Mouse (Mus musculus) kidney, postnatal 36 days (tissue): ENCODE measurements around the gene Ptpn7.

Experiments
- DNase-seq, 2 experiments: peaks; one replicate each; pipeline ENCODE4 v3.0.0; 2021 to 2022; ENCODE audit warnings: mixed read lengths in 2 of 2

Ptpn7 gene

GRCm38 (mm10) chr1:135129543-135130183 lies 2.8 kb upstream of the Ptpn7 start:
- no peak for DNase-seq

GRCm38 (mm10) chr1:135130376-135131018 lies 2.0 kb upstream of the Ptpn7 start:
- DNase-seq, result peak in 1 of 2 experiments; percentile 50

GRCm38 (mm10) chr1:135131034-135131433 lies 1.5 kb upstream of the Ptpn7 start:
- peak; percentile 38 to 54 for DNase-seq

DNA sequence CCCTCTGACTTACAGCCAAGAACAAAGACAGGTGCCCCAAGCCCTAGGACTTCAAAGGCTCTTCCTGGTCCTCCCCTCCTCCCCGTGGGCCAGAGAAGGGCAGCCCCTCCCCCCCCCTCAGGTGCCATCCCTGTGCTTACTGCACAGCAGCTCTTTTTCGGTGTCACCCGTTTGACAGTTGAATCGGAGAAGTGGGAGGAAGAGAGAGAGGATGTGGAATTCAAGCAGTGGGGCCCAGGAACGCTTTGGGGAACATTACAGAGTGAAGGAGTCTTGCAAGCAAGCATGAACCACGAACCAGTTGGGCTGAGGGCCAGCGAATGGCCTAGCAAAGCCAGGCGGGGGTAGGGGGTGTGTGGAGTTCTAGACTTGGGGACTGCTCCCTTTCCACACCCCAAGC lies 940 bp upstream of the Ptpn7 start:
- no peak for DNase-seq

- DNase-seq, result no peak
These were observed 431 bp downstream of the Ptpn7 start for GRCm38 (mm10) chr1:135132893-135133369.

- DNase-seq, result no peak
These were observed 1.4 kb downstream of the Ptpn7 start for GRCm38 (mm10) chr1:135133678-135134435.

- DNase-seq, result no peak
These were observed 2.7 kb downstream of the Ptpn7 start for GRCm38 (mm10) chr1:135135111-135135787.

DNA sequence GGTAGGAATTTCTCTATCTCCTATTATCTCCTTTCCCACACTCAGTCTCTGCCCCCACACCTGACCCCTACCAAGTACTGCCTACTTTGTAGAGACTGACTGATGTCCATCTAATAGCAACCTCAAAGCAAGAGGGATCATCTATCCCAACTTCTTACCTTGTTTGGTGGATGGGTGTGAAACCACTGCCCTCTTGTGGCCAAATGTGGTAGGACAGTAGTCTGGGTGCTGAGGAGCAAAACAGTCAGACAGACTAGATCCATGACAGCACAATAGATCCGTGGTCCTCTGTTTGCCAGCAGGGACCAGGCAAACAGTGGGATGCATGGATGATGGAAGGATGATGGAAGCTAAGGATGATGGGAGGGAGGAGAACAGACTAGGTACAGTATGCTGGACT lies 4.0 kb downstream of the Ptpn7 start:
- DNase-seq, result peak; percentile 56 to 81

- DNase-seq, result no peak
These were observed 7.4 kb downstream of the Ptpn7 start for GRCm38 (mm10) chr1:135139906-135140305.

GRCm38 (mm10) chr1:135142452-135142851 lies 10.0 kb downstream of the Ptpn7 start:
- DNase-seq, result no peak

- DNase-seq, result no peak
These were observed 11.4 kb downstream of the Ptpn7 start for GRCm38 (mm10) chr1:135143940-135144339.

- DNase-seq, result peak; percentile 88 to 94
These were observed 13.8 kb downstream of the Ptpn7 start, which contains the start of gene Arl8a for GRCm38 (mm10) chr1:135146077-135146945. Arl8a (plus strand) TSS chr1:135146824.

- peak; percentile 95 to 96 for DNase-seq
These were observed 14.6 kb downstream of the Ptpn7 start for GRCm38 (mm10) chr1:135146946-135147701.

GRCm38 (mm10) chr1:135147702-135148058 lies 15.2 kb downstream of the Ptpn7 start:
- no peak for DNase-seq

DNA sequence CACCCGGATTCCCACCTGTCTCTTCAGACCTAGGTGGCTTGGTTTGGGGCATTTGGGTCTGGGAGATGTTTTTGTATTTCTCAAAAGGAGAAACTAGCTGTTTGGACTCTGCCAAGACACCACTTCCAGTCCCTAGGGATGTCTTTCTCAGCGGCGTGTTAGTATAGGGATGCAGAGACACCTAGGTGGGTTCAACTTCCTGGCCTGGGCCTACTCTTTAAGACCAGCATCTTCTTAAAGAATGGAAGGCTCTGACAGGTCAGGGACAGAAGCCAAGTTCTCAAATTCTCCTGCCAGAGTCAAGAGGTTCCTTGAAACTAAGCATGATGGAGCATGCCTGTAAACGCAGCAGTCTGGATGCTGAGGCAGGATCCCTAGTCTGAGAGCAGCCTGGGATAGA lies 16.0 kb downstream of the Ptpn7 start:
- no peak for DNase-seq

DNA sequence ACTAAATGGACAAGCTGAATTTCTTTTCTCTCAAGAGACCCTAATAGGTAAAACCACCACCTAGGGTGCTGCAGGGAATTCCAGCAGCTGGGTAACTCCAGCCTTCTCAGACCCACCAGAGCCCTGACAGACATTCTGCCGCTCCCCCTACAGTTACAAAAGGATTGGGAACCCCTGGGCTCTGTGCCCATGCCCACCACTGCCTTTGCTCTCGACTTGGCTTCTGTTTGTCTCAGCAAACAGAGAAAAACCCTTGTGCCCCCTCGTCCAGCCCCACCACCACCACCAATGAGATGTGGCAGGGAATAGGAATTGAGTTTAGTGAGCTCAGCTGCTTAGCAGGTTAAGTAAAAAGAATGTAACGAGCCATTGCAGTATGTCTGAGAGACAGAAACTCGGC lies 16.5 kb downstream of the Ptpn7 start:
- DNase-seq, result no peak

GRCm38 (mm10) chr1:135154011-135154410 lies 21.5 kb downstream of the Ptpn7 start:
- DNase-seq, result no peak

DNA sequence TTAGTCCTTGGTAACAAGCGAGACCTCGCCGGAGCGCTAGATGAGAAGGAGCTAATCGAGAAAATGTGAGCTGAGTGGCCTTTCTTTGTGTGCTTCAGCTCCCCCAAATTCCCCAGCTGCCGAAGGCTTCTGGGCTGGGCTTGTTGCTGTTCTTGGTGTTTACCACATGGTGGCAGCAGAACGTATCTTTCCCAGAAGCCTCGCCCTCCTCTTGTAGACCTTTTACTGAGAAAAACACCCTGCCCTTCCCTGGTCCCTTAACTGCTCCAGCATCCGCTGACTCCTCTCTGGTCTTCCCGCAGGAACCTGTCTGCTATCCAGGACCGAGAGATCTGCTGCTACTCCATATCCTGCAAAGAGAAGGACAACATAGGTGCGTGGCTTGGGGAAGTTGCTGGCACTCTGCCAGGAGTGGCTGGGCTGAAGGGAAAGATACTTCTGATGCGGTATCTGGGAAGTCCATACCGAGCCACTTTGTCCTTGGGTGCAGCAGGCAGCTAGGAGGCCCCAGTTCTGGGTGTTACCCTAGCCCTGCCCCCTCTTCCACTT lies 22.0 kb downstream of the Ptpn7 start:
- peak; percentile 70 to 74 for DNase-seq

DNA sequence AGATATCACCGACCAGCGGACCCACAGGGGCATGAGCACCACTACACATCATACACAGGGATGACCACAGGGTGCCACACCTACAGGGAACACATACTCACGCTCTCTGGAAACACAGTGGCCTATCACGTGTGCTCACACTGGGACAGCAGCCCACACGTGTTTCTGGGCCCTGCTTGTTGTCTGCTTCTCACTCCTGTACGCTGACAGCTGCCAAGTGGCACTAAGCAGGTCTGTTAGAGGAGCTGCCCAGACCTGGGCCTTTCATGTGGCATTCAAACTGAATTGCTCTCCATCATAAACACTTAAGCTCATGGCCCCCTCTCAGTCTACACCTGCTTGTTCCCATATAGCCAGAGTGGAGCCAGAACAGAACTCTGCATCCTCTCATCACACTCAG lies 23.8 kb downstream of the Ptpn7 start:
- no peak for DNase-seq

DNA sequence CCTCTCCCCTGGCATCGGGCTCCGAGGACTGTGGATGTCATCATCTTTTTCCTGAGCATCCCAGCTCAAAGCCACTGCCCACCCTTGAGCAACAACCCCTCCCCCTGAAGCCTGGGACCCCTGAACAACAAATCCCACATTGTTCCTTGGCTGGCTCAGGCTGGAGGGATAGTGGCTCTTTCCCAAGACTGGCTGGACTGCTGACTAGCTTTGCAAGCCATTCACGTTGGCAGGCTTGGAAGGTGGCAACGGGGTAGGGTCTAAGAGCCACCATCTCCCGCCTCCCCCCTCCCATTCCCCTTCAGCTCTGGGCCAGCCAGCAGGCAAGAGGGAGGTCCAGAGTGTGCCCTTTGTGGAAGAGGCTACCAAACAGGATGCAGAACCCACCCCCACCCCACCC lies 26.1 kb downstream of the Ptpn7 start:
- no peak for DNase-seq

- no peak for DNase-seq
These were observed 26.6 kb downstream of the Ptpn7 start for GRCm38 (mm10) chr1:135159074-135159473.
